ENCODE assay signal across 8 mouse cellular contexts in genomic region chr17:25433223-25433616, GRCm38 (mm10). TPM values are rescaled to one million over a fixed set of nuclear protein-coding genes. Genes with fewer than 3 reads are reported as not detected.
DNase-seq lines count a peak whose midpoint lies in the region; ATAC-seq lines count a peak whose summit lies in the region.

No protein-coding gene starts in this region.

- no peaks in the 10 kb centered on the region for H3K9me3 ChIP-seq in limb, embryonic 13.5 days
- H3K9me3 ChIP-seq in stomach, embryonic 15.5 days = no peaks in the 10 kb centered on the region

- H3K27me3 ChIP-seq in limb, embryonic 13.5 days = peaks cover 17% of the 10 kb centered on the region
- peaks cover 9% of the 10 kb centered on the region; the same call in 1 of the 2 replicates for H3K27me3 ChIP-seq in stomach, embryonic 15.5 days (replicated peaks)

- under 1% methylated on average over 38 of the region's 40 CpGs for WGBS in limb, embryonic 13.5 days
- WGBS in stomach, embryonic 15.5 days = under 1% methylated on average over 40 of the region's 40 CpGs

- peaks cover 12% of the 10 kb centered on the region for H3K36me3 ChIP-seq in limb, embryonic 13.5 days
- H3K36me3 ChIP-seq in stomach, embryonic 15.5 days = no peaks in the 10 kb centered on the region

- peak overlapping the region; percentile 91 for H3K9ac ChIP-seq in limb, embryonic 13.5 days
- peak overlapping the region; percentile 61 for H3K9ac ChIP-seq in stomach, embryonic 15.5 days

- H3K4me2 ChIP-seq in limb, embryonic 13.5 days (replicated peaks) = peak overlapping the region; percentile 97
- peak overlapping the region; percentile 96 for H3K4me2 ChIP-seq in stomach, embryonic 15.5 days

- H3K27ac ChIP-seq in limb, embryonic 13.5 days = peak overlapping the region; percentile 96
- peak overlapping the region; percentile 80 for H3K27ac ChIP-seq in stomach, embryonic 15.5 days

- H3K4me1 ChIP-seq in limb, embryonic 13.5 days = peaks cover 65% of the 10 kb centered on the region
- H3K4me1 ChIP-seq in stomach, embryonic 15.5 days = peaks cover 51% of the 10 kb centered on the region

- H3K4me3 ChIP-seq in limb, embryonic 13.5 days = peak overlapping the region; percentile 88
- peak overlapping the region; percentile 75 for H3K4me3 ChIP-seq in stomach, embryonic 15.5 days (replicated peaks)

- no peak for ATAC-seq in limb, embryonic 13.5 days (ENCODE audit: low FRiP score, low read depth)
- peak; percentile 9 for ATAC-seq in stomach, embryonic 15.5 days (ENCODE audit: insufficient read depth, low FRiP score, low read depth)
- ATAC-seq in granulocyte monocyte progenitor cell, adult 5-6 weeks (replicated peaks; ENCODE audit: poor library complexity, severe bottlenecking) = no peak; the same call in 1 of the 2 replicates

- peak; percentile 64 for DNase-seq in embryo, embryonic 11 days
- DNase-seq in embryo, embryonic 9.5 days (ENCODE audit: extremely low spot score) = no peak
- peak; percentile 70 for DNase-seq in right cerebral cortex, postnatal 4 days
- no peak for DNase-seq in right cerebral cortex, adult 18-20 months
- no peak for DNase-seq in lung, postnatal 10 days

RNA-seq across cellular contexts. Expression of gene Cacna1h, which starts 0.4 kb away (rescaled TPM):
- 5.2 and 7.5 TPM in 2 replicates for polyA plus RNA-seq in limb, embryonic 13.5 days (2015; fragmentation: Nextera tagmentation; extraction: Ambion mirVana)
- 5.1 and 5.6 TPM in 2 replicates for polyA plus RNA-seq in stomach, embryonic 15.5 days (2015; fragmentation: Nextera tagmentation; extraction: Ambion mirVana)
- total RNA-seq in granulocyte monocyte progenitor cell, adult 5-6 weeks (2014; fragmentation: Nextera tagmentation) = not detected in 2 replicates
- not detected in 2 replicates for total RNA-seq in granulocyte monocyte progenitor cell, adult 5-6 weeks (2017)

RNA-seq across cellular contexts. Expression of gene Tekt4, which starts 21.2 kb away (rescaled TPM):
- polyA plus RNA-seq in limb, embryonic 13.5 days (2015; fragmentation: Nextera tagmentation; extraction: Ambion mirVana) = not detected in 2 replicates
- 0.12 and 0.31 TPM in 2 replicates for polyA plus RNA-seq in stomach, embryonic 15.5 days (2015; fragmentation: Nextera tagmentation; extraction: Ambion mirVana)
- total RNA-seq in granulocyte monocyte progenitor cell, adult 5-6 weeks (2014; fragmentation: Nextera tagmentation) = not detected in 2 replicates
- not detected in 2 replicates for total RNA-seq in granulocyte monocyte progenitor cell, adult 5-6 weeks (2017)

Comparison
In these comparisons a context has a peak if more than half of its experiments do, and no peak if none do; other contexts are left out.
1. DNase-seq: peak in embryo, embryonic 11 days (single experiment) and right cerebral cortex, postnatal 4 days (single experiment); none in embryo, embryonic 9.5 days (single experiment), right cerebral cortex, adult 18-20 months (single experiment) and lung, postnatal 10 days (single experiment).